Mouse (Mus musculus) adrenal gland, postnatal 0 days (tissue): ENCODE results near the gene Hpcal4. TPM values are rescaled to one million over a fixed set of nuclear protein-coding genes. Genes with fewer than 3 reads are reported as not detected.

Experiments used
- polyA plus RNA-seq: library from polyadenylated mRNA; unstranded; fragments of >200 nt; fragmentation: Nextera tagmentation; extraction: Ambion mirVana; gene quantifications from 2 replicates; pipeline ENCODE4 v1.2.1, GENCODE M21; 2015

The Hpcal4 gene
- 4.1 and 15.5 TPM in 2 replicates for polyA plus RNA-seq

GRCm38 (mm10) chr4:123182328-123183238 lies at the start of gene Hpcal4:
Gene Hpcal4 (plus strand): TSS chr4:123183227.

GRCm38 (mm10) chr4:123139513-123140154 lies 43.4 kb upstream of the Hpcal4 start, which contains the start of gene Ppie:
Gene Ppie (minus strand): TSS chr4:123139951.

GRCm38 (mm10) chr4:123201186-123202093 lies 18.4 kb downstream of the Hpcal4 start, which contains the start of gene Nt5c1a:
Gene Nt5c1a (plus strand): TSS chr4:123201504.

GRCm38 (mm10) chr4:123233492-123234084 lies 50.6 kb downstream of the Hpcal4 start, which contains the start of gene Heyl:
Gene Heyl (plus strand): TSS chr4:123233556.

Other genes with a start within 250 kb of the Hpcal4 start
- 0.91 and 1.1 TPM in 2 replicates for gene Mfsd2a, start 222.0 kb upstream of the Hpcal4 start, polyA plus RNA-seq
- 2.6 and 3.2 TPM in 2 replicates for gene Mycl, start 187.6 kb upstream of the Hpcal4 start, polyA plus RNA-seq
- 11.2 and 18.5 TPM in 2 replicates for gene Trit1, start 166.6 kb upstream of the Hpcal4 start, polyA plus RNA-seq
- 0.08 and 0.13 TPM in 2 replicates for gene Bmp8b, start 78.1 kb upstream of the Hpcal4 start, polyA plus RNA-seq
- gene Oxct2b, start 67.0 kb upstream of the Hpcal4 start, polyA plus RNA-seq: not detected in 2 replicates
- gene Ppie, start 43.3 kb upstream of the Hpcal4 start, polyA plus RNA-seq: 83.8 and 94.9 TPM in 2 replicates
- 1.0 and 1.6 TPM in 2 replicates for gene Nt5c1a, start 18.3 kb downstream of the Hpcal4 start, polyA plus RNA-seq
- 7.1 and 8.7 TPM in 2 replicates for gene Heyl, start 50.3 kb downstream of the Hpcal4 start, polyA plus RNA-seq
- gene Pabpc4, start 79.1 kb downstream of the Hpcal4 start, polyA plus RNA-seq: 17.6 and 21.7 TPM in 2 replicates
- gene Oxct2a, start 140.4 kb downstream of the Hpcal4 start, polyA plus RNA-seq: not detected in 2 replicates
- 0.14 and 0.19 TPM in 2 replicates for gene Bmp8a, start 160.0 kb downstream of the Hpcal4 start, polyA plus RNA-seq